Mouse (Mus musculus): ENCODE measurements around the gene Lpp.

DNA sequence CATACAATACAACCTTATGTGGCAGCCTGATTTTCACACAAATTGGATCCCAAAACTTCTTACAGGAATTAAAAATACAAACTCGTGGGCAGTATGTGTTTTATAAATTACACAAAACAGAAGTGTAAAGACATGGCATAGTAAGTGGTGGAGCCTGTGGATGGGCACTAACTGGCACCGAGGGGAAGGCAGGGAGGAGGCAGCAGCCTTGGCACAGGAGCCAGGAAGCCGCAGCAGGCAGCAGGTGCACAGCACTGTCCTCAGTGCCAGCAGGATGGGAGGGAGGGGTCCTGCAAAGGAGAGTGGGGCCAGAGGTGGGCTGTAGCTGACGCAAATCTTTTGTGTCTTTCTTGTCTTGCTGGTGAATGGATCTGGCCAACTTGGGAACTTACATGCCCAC, 19.8 kb downstream of the Lpp start:
- TF ChIP-seq UBTF (IDR thresholded peaks at IDR 0.05; ENCODE audit: low read depth, low read length) (no peak), NRF1 (IDR thresholded peaks at IDR 0.05; ENCODE audit: low read depth, low read length) (no peak), POLR2AphosphoS2 (IDR thresholded peaks at IDR 0.05; ENCODE audit: low read depth, low read length) (no peak), NELFE (IDR thresholded peaks at IDR 0.05; ENCODE audit: low read depth, low read length) (no peak)

Measured in CH12.LX (cell line).